Mouse (Mus musculus) CD8-positive naive resting alpha-beta T cell, adult 2 months (primary cell): ENCODE data around the gene Il17f.
A peak's percentile ranks its signal among the peaks of the same experiment; 100 is the strongest.
"Not testable (repeated sequence)": the region's sequence is repeated elsewhere in the genome, so short reads cannot be mapped to it uniquely, and the experiment has no call there.

ENCODE experiments used
- DNase-seq, 2 experiments: peaks; one replicate each; pipeline ENCODE4 v3.0.0; 2022; ENCODE audit warnings: low read depth in 2 of 2, low spot score in 2 of 2

Il17f gene

GRCm38 (mm10) chr1:20790517-20790916 is at the start of gene Il17f:
Il17f (minus strand) TSS chr1:20790617.
- not testable (repeated sequence) for DNase-seq

GRCm38 (mm10) chr1:20839911-20840310 is 49.5 kb upstream of the Il17f start:
- no peak for DNase-seq

- DNase-seq: no peak
These were observed 46.2 kb upstream of the Il17f start for GRCm38 (mm10) chr1:20836551-20837125.

GRCm38 (mm10) chr1:20833141-20833511 is 42.7 kb upstream of the Il17f start:
- DNase-seq: no peak

- no peak for DNase-seq
These were observed 42.2 kb upstream of the Il17f start for GRCm38 (mm10) chr1:20832473-20833140.

- no peak for DNase-seq
These were observed 40.1 kb upstream of the Il17f start for GRCm38 (mm10) chr1:20830546-20830945.

- no peak for DNase-seq
These were observed 37.6 kb upstream of the Il17f start for GRCm38 (mm10) chr1:20828061-20828460.

- DNase-seq: peak; percentile 18 to 36
These were observed 34.6 kb upstream of the Il17f start for GRCm38 (mm10) chr1:20825036-20825435.

- no peak for DNase-seq
These were observed 33.5 kb upstream of the Il17f start for GRCm38 (mm10) chr1:20823906-20824305.

GRCm38 (mm10) chr1:20823471-20823870 is 33.1 kb upstream of the Il17f start:
- no peak for DNase-seq

- DNase-seq: no peak
These were observed 30.5 kb upstream of the Il17f start for GRCm38 (mm10) chr1:20820959-20821358.

- DNase-seq: peak; percentile 70 to 81
These were observed 29.6 kb upstream of the Il17f start, which contains the start of gene Mcm3 for GRCm38 (mm10) chr1:20819771-20820605. Mcm3 (minus strand) TSS chr1:20820312.

- DNase-seq: no peak
These were observed 27.2 kb upstream of the Il17f start for GRCm38 (mm10) chr1:20817596-20817995.

GRCm38 (mm10) chr1:20817172-20817571 is 26.8 kb upstream of the Il17f start:
- no peak for DNase-seq

GRCm38 (mm10) chr1:20814521-20814920 is 24.1 kb upstream of the Il17f start:
- DNase-seq: no peak

GRCm38 (mm10) chr1:20804526-20804925 is 14.1 kb upstream of the Il17f start:
- DNase-seq: no peak

GRCm38 (mm10) chr1:20801682-20802390 is 11.4 kb upstream of the Il17f start:
- DNase-seq: no peak

GRCm38 (mm10) chr1:20801275-20801674 is 10.9 kb upstream of the Il17f start:
- DNase-seq: no peak

- DNase-seq: no peak
These were observed 4.8 kb upstream of the Il17f start for GRCm38 (mm10) chr1:20795178-20795577.

GRCm38 (mm10) chr1:20794760-20795159 is 4.3 kb upstream of the Il17f start:
- DNase-seq: no peak

- DNase-seq: no peak
These were observed 997 bp upstream of the Il17f start for GRCm38 (mm10) chr1:20791414-20791813.
